Mouse (Mus musculus): ENCODE results near the gene Gck. TPM values are rescaled to one million over a fixed set of nuclear protein-coding genes. Genes with fewer than 3 reads are reported as not detected.

Gck gene
- not detected for total RNA-seq (2023)

DNA sequence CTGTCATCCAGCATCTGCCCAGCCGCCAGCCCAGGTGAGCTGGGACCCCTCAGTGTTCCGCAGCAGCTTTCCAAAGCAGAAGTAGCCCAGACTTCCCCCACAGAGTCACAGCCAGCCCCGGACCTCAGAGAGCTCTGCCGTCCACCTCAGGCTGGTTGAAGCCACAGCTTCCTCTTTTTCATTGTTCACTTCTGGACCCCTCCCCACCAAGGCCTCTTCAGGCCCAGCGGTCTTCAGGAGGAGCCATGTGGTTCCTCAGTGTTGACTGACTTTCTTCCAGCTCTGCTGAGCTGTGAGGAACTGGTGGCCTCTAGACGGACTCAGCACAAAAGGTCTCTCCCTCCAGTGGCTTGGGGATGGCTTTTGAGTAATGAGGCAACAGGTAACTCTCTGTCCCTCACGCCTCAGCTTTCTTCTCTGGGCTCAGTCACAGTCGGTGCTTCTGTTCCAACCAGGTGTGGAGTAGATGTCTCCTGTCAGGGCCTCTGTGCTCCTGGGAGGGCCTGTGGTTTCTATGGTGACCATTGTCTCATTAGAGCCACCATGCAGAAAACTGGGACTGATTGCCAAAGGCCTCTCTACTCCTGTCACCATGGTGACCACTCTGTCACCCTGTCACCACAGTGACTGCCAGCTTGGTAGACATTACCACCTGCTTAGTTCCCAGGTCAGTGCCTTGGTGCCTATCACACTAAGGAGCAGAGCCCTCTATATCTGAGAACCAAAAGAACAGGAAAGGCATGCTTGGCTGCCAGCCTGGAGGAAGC is at the start of gene Gck:
Gck (minus strand) TSS at position 496 of the 767 bp plus-strand sequence.

DNA sequence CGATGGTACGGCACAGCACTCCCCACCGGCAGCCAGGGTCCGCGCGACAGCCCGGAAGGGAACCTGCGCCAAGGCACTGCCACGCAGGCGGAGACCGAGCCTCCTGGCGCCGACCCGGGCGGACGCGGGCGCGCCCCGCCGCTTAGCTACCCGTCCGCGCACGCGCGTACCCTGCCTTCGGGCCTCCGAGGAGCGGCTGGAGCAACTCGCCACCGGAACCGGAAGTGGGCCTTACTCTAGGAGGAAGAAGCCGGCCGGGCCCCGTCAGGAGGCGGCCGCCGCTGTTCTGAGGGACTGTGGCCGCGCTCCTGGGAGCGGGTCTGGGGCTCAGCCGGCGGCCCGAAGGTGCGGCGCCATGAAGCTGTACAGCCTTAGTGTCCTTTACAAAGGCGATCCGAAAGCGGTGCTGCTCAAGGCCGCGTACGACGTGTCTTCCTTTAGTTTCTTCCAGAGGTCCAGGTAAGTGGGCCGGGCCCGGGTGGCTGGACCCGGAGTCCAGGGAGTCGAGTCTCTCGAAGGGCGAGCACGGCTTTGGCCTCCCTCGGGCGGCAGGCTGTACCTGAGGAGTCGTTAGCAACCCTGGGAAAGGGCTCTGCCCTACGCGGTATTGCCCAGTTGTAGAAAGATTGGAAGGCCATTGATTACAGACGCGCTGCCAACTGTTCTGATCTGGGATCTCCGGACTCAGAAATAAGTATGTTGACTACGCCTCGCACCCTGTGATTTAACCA is 5.8 kb upstream of the Gck start, which contains the start of gene Ykt6:
Ykt6 (plus strand) TSS at position 148 of the 731 bp plus-strand sequence.

DNA sequence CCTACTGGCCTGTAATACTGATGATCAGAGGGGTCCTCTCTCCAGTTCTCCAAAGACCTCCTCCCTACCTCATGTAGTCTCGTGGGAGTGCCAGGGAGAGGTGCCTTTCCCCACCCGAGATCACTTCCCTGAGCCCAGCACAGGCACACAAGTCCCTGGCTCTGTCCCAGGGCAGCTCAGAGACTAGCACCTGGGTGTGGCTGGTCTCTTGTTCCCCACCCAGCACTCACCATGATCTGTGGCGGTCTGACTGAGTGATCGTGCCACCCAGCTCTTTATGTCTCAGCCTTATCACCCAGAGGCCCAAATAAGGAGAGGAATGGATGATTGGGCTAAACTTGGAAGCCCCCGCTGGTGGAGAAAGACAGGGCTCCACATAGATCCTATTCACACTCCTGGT is 51.4 kb downstream of the Gck start, which contains the start of gene Myl7:
Myl7 (minus strand) TSS at position 252 of the 400 bp plus-strand sequence.

DNA sequence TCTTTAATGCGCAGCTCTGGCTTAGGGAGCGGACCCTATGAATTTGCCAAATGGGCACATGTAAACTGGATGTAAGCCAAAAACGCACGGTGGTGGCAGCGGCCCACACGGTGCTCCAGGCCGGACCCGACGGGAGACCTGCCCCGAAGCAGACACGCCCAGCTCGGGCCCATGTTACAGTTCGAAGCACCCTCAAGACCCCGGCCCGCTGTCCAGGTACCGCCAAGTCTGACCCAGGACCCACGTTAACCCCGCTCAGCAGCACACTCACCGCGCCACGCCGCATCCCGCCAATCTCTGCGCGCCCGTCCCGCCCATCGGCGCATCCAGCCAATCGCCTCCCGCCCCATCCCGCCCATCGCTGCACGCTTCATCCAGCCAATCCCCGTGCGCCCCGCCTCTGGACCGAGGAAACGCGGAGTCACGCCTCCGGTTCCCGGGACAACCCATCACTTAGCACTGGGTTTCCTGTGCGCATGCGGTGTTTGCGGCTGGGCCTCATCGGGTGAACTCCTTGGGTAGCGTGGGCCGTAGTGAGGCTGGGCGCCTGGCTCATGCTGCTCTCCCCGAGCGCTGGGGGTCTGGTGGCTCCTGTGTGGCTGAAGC is 71.9 kb downstream of the Gck start, which contains the start of gene Pold2:
Pold2 (minus strand) TSS at position 372 of the 606 bp plus-strand sequence.

DNA sequence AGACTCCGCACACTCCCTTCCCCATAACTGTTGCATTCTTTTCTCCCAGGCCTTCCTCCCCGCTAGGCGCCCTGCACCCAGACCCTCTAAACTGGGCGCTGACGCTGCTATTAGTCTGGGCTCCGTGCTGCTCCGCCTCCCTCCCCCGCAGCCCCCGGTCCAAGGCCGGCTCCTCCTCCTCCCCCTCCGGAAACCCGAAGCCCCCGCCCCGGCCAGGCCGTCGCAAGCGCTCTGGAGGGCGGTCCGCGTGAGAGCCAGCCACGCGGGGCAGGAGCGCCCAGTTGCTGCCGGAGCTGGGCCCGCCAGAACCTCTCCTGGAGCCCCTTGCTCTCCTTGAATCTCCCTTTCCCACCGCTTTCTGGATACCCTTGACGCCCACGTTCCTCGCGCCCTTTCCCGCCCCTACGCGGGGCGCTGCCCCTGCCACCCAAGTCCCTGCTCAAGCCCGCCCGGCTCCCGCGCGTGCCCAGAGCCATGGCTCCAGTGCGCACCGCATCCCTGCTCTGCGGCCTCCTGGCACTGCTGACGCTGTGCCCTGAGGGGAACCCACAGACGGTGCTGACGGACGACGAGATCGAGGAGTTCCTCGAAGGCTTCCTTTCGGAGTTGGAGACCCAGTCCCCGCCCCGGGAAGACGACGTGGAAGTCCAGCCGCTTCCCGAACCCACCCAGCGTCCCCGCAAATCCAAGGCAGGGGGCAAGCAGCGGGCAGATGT is 88.0 kb downstream of the Gck start, which contains the start of gene Aebp1:
Aebp1 (plus strand) TSS at position 270 of the 716 bp plus-strand sequence.

Other genes with a start within 250 kb of the Gck start
- 10 to 100 TPM; 49.2 to 50.8 TPM for gene Mrps24, start 234.4 kb downstream of the Gck start, total RNA-seq (2023)
- gene Urgcp, start 187.7 kb downstream of the Gck start, total RNA-seq (2023): 10 to 100 TPM; 17.5 to 23.4 TPM
- gene Dbnl, start 161.6 kb downstream of the Gck start, total RNA-seq (2023): 100 to 1,000 TPM; 163 to 166 TPM
- gene Pgam2, start 146.3 kb downstream of the Gck start, total RNA-seq (2023): not detected
- 10 to 100 TPM; 30.4 to 34.0 TPM for gene Polm, start 112.1 kb downstream of the Gck start, total RNA-seq (2023)
- 1 to 10 TPM; 1.0 to 1.3 TPM for gene Aebp1, start 88.1 kb downstream of the Gck start, total RNA-seq (2023)
- gene Pold2, start 71.8 kb downstream of the Gck start, total RNA-seq (2023): 10 to 100 TPM; 20.0 to 21.5 TPM
- not detected for gene Myl7, start 51.3 kb downstream of the Gck start, total RNA-seq (2023)
- 10 to 100 TPM; 51.8 to 57.2 TPM for gene Ykt6, start 5.6 kb upstream of the Gck start, total RNA-seq (2023)
- gene Camk2b, start 116.3 kb upstream of the Gck start, total RNA-seq (2023): 1 to 10 TPM; 1.7 to 2.4 TPM
- gene A730071L15Rik, start 249.9 kb upstream of the Gck start, total RNA-seq (2023): not detected